Mouse (Mus musculus) urinary bladder, postnatal 14 days (tissue): ENCODE results near the gene Plekhg5.

Source experiments
- DNase-seq: peaks from one replicate; pipeline ENCODE4 v3.0.0; 2021; ENCODE audit warnings: low spot score

Gene Plekhg5

GRCm38 (mm10) chr4:152070494-152071396 lies 1.6 kb upstream of the Plekhg5 start:
- DNase-seq: no peak

DNA sequence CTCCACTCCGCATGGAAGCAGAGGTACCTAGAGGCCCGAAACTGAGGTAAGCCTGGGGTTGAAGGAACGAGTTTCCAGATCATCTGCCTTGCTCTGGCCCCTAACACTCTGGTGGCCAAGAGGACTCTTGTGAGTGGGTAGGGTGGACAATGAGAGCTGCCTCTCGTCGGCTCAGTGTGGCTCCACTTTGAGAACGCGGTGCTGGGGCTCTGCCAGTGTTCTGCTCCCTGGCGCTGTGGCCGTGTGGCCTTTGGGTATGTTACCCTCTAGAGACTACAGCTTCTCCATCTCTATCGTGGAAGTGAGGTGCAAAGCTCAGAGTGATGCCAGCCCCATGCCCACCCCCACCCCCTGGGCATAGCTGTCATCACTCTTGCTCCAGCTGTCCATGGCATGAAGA lies 357 bp downstream of the Plekhg5 start:
- DNase-seq: no peak

DNA sequence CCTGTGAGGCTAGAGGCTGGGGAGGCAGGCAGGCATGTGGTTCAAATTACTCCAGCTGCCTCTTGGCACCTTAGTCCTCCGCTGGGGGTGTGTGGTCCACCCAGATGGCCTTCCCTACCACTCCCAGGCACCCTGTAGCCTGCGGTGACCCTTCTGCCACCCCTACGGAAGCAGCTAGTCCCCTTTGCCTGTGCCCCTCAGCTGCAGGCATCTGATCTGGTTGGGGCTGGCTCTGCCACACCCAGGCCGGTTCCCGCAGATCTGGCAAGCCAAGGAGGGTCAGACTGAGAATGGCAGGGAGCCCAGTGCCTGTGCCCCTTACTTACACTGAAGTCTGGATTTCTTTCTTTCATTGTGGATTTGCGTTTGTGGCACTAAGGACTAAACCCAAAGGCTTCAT lies 1.4 kb downstream of the Plekhg5 start:
- no peak for DNase-seq

DNA sequence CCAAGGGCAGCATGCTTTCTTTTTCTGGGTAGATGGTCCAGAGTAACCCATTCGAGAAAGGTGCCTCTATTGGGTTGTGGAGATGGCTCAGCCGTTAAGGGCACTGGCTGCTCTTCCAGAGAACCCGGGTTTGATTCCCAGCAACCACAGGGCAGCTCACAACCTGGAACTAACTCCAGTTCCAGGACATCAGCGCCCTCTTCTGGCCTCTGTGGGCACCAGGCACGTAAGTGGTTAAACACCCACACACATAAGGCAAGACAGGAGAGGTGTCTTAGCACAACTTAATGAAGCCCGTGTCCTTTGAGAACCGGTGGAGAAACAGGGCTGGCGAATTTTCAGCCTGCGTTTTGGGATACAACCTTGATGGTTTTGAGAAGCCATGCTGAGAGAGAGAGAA lies 2.2 kb downstream of the Plekhg5 start:
- no peak for DNase-seq

DNA sequence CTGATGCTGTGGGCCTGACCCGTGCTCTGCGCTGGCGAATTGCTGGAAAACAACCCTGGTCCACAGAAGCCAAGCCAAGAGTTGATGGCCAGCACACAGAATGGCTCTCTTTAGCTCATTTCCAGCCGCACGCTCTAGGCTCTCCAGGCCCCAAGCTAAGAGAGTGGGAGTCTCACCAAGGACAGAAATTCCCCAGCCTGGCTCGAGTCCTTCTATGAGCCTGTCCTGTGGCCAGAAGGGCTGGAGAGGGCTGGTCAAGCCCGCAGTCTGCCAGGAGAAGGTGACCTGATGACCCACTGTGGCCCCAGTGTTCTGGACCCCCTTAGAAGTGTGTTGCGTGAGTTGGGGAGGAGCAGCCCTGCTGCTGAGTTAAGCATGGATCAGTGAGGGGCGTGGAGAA lies 4.9 kb downstream of the Plekhg5 start:
- no peak for DNase-seq

DNA sequence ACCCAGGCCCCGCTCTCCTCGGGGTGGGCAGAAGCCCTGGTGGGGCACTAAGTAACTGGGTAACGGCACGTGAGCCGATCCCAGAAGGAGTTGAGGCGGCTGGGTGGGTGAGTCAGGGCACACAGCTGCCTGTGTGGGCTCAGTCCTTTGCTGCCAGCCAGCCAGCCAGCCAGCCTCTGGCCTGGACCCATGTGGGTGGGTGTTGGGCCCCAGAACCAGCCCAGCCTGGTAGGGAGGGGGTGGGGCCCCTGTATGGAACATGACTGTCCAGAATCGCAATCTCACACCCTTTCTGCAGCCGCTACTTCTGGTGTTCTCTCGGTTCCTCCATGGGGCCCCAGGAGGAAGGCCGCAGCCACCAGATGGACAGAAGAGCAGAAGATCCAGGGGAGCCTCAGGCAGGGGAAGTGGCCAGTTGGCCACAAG lies 5.8 kb downstream of the Plekhg5 start:
- DNase-seq: no peak

GRCm38 (mm10) chr4:152079261-152079660 lies 7.0 kb downstream of the Plekhg5 start:
- DNase-seq: no peak

- no peak for DNase-seq
Measured at GRCm38 (mm10) chr4:152079931-152080330, 7.6 kb downstream of the Plekhg5 start.

DNA sequence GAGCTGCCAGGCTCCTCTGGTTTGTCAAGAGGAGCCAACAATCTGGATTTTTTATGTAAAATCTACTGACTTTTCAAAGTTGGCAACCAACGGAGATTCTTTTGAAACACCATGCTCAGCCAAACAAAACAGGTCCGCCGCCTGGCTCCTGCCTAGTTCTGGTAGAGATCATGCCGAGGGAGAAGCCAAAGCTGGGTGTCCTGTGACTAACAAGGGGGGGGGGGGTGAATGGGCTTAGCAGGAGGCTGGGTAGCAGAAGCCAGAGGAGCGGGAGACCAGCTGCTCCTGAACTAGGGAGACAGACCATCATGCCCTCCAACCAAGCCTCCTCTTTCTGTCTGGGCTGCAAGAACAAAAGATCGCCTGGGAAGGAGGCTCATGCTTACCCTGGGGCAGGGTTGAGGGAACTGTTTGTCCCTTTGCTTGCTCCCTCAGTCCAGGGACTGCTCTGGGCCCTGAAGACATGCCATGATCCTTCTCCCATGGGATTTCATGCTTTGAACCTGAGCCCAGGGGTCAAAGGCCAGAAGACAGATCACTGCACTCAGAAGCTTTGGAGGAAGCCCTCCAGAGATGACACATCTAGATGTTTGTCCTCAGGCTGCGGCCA lies 11.4 kb downstream of the Plekhg5 start:
- no peak for DNase-seq

GRCm38 (mm10) chr4:152084616-152085015 lies 12.3 kb downstream of the Plekhg5 start:
- no peak for DNase-seq

DNA sequence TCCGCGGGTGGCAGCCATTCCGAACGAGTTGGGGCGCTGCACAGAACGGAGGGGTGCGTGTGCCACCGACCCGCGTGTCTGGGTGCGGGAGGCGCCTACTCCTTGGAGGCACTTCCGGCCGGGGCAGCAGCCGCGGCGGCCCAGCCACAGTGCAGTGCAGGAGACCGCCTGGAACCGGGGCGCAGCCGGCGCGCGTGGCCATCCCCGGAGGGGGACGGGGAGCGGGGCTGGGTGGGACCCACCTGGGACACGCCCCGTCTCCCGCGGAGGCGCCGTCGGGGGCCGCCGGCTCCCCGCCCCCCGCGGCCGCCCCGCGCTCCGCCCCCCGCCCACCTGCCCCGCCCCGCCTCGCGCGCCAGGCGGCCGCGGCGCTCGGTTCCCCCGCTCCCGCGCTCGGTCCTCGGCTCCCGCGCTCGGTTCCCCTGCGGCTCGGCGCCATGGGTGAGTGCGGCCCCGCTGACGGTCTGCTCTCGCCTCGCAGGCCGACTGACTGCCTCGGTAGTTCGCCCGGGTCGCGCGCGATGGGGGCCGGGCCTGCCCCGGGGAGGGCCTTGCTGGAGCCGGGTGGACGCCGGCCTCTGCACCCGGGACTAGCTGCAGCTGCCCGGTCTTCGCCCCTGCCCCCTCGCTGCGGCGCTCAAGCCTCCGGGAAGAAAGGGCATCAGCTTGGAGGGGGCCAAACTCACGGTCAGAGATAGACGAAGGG lies 14.4 kb downstream of the Plekhg5 start:
- DNase-seq: peak; percentile 62

DNA sequence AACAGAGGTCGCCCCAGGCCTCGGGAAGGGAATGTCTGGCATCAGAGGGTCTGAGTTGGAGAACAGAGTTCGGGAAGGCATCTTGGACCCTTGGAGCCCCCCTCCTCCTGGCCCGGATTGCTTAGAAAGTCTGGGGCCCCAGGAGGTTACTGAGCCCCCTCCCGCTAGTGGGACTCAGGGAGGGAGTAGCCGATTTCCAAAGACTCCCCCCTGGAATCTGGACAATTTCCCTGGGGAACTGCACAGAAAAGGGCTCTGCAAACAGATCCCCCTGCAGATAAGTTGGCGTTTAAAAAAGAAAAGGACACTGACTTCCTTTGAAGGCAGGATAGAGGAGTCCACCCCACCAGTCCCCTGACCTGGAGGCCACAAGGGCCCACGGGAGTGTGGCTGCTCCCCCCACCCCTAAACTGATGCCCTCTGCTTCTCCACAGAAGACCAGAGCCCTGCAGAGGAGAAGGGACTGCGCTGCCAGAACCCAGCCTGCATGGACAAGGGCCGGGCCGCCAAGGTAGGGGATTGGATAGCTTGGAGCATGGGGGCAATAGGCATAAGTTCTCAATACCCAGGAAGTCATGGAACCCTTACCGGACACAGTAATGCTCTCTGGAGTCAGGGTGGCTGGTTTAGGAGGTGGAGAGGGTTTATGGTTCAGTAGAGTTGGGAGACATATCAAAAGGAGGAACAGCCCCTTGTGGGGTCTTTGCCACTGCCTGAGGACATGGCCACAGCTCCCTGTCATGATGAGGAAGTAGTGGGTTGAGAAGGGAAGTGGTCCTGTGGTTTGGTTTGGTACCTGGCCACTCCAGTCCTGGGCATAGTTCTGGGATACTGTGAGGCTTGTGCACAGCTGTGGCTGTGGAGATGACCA lies 15.1 kb downstream of the Plekhg5 start:
- DNase-seq: no peak

GRCm38 (mm10) chr4:152088133-152088532 lies 15.8 kb downstream of the Plekhg5 start:
- no peak for DNase-seq

GRCm38 (mm10) chr4:152088556-152089120 lies 16.3 kb downstream of the Plekhg5 start:
- DNase-seq: no peak

- no peak for DNase-seq
Measured at GRCm38 (mm10) chr4:152090191-152090590, 17.9 kb downstream of the Plekhg5 start.

DNA sequence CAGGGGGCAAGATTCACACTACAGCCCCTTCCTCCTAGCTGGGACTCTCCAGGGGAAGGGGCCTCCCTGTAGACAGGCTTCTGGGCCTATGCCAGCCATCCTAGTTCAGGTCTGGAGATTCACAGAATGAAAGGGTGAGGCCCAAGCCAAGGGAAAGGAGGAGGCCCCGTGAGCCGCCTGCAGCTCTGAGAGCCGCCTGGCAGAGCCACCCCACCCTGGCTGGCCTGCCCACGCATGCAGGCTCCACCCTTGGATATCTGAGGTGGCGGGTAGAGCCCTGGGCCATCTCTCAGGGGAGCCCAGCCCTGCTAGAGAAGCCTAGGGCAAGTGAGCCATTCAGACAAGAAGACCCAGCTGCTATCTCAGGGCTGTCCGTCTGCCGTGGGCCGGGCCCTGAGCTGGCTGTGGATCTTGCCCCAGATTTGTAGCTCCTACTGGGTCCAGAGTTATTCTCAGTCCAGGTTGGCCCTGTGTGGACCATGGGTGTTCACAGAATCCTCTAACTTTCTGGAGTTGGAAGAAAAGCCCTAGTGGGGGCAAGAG lies 20.5 kb downstream of the Plekhg5 start:
- peak; percentile 55 for DNase-seq

DNA sequence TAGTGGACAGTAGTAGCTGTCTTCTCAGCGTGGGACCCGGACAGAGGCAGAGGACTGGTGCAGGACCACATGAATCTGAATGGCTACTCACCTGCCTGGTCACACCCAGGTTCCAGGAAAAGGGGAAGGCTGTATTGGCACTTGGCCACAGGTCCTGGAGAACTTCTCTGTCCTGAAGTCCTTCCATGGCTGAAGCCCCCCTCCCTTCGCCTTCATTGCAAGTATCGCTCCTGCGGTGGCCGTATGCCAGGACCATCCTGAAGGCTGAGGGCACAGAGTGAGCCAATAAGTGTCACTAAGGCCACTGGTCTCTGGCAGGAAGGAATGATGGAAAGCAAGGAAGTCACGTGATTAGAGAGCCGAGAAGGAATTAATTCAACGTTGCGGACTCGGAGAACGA lies 21.9 kb downstream of the Plekhg5 start:
- no peak for DNase-seq

GRCm38 (mm10) chr4:152095937-152096910 lies 23.9 kb downstream of the Plekhg5 start:
- peak; percentile 82 for DNase-seq

DNA sequence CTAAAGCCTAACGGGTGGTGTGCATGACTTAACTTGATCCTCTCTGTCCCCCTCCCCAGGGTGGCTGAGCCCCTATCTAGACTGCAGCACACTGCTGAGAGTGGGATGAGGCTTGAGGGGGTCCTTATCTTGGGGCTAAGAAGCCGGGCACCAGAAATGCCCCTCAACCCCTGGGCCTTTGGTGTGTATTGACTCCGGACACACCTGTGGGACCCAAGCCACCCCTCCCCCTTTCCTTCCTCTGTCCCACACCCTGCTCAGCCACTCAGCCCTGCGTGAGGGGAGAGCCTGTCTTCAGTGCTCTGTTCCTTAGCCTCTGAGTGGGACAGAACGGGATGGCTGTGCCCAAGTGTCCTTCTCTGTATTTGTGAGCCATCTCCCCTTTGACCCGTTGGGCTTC lies 24.6 kb downstream of the Plekhg5 start:
- DNase-seq: no peak
